Mouse (Mus musculus) brain, embryonic 14.5 days (tissue): ENCODE data around the gene Olfr640.

Experiments
- CTCF ChIP-seq: fragments of 200-500 bp; IDR thresholded peaks from 2 replicates; pipeline ENCODE4 v1.5.1; 2012; ENCODE audit warnings: inconsistent platforms, mild to moderate bottlenecking, moderate library complexity, borderline replicate concordance; ENCODE audit not compliant: insufficient read depth, insufficient read length; ENCODE audit errors: extremely low read depth
- POLR2A ChIP-seq: fragments of 200-500 bp; IDR thresholded peaks from 2 replicates; pipeline ENCODE4 v1.6.1; 2012; ENCODE audit warnings: mild to moderate bottlenecking, inconsistent platforms, borderline replicate concordance; ENCODE audit not compliant: poor library complexity, insufficient read depth, insufficient read length, severe bottlenecking; ENCODE audit errors: extremely low read depth

DNA sequence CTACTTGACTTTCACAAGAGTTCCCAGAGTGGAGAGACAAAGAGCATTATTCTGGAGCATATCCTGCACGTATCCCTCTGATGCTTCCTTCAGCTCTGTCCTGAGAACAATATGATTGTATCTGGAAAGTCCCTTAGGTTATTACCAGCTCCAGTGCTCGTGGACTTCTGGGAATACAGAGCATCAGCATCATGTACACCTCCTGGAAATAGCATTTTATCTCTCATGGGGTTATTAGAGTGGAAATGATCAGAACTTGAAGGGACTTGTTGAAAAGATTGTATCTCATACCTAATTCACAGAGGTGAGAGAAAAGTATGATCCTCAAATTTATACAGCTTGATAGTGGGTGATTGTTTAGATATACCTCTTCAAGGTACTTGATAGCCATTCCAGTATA lies 36.0 kb upstream of the Olfr640 start, which contains the start of gene 4930516K23Rik:
- TF ChIP-seq CTCF (no peak), POLR2A (no peak)
